Mouse (Mus musculus): ENCODE results near the gene Nr2e1. TPM values are rescaled to one million over a fixed set of nuclear protein-coding genes. Genes with fewer than 3 reads are reported as not detected.
A peak's percentile ranks its signal among the peaks of the same experiment; 100 is the strongest.

Gene Nr2e1
- total RNA-seq (2014; rRNA removed; ENCODE audit: low replicate concordance) (not detected in 2 replicates), polyA plus RNA-seq (2015; fragmentation: Nextera tagmentation; extraction: Ambion mirVana) (not detected in 2 replicates)

GRCm38 (mm10) chr10:42583157-42583872 lies at the start of gene Nr2e1, which contains the start of gene Ostm1:
Nr2e1 (minus strand) TSS chr10:42583632.
Ostm1 (plus strand) TSS chr10:42583822.
- TF ChIP-seq EP300 (IDR thresholded peaks at IDR 0.05; ENCODE audit: low read depth) (no peak), CTCF (IDR thresholded peaks at IDR 0.05; ENCODE audit: low read depth) (no peak)
- no peak for DNase-seq (ENCODE audit: low spot score)
- 0 out of 2 replicates have a peak, but pooled peaks cover 6% of the 10 kb centered on the region for H3K9me3 ChIP-seq (replicated peaks; ENCODE audit: control insufficient read depth, low read length)

GRCm38 (mm10) chr10:42632453-42633360 lies 49.3 kb upstream of the Nr2e1 start:
- peak; percentile 39; the same call in 1 of the 2 replicates for ATAC-seq (ENCODE audit: insufficient read depth, low read depth)
- no peak for DNase-seq (ENCODE audit: low spot score)
- Histone ChIP-seq H3K9me3 (replicated peaks; ENCODE audit: control insufficient read depth, low read length) (no peaks in the 10 kb centered on the region), H3K4me2 (ENCODE audit: low read depth, low read length) (peak overlapping the region; percentile 81), H3K4me1 (ENCODE audit: control insufficient read depth, insufficient read depth) (peaks cover 25% of the 10 kb centered on the region), H3K36me3 (replicated peaks; ENCODE audit: control insufficient read depth, insufficient read depth, low read length) (no peaks in the 10 kb centered on the region), H3K9ac (replicated peaks; ENCODE audit: low read depth, low read length) (no peak overlapping the region; the same call in 1 of the 2 replicates), H3K27ac (ENCODE audit: low read depth) (no peak overlapping the region), H3K4me3 (ENCODE audit: low read depth, low read length) (peak overlapping the region; percentile 52), H3K27me3 (ENCODE audit: control insufficient read depth, insufficient read depth, low read length) (peaks cover 98% of the 10 kb centered on the region)
- TF ChIP-seq CTCF (IDR thresholded peaks at IDR 0.05; ENCODE audit: low read depth), result no peak
- TF ChIP-seq EP300 (IDR thresholded peaks at IDR 0.05; ENCODE audit: low read depth), result no peak
- WGBS, result under 1% methylated on average over 39 of the region's 39 CpGs

More at GRCm38 (mm10) chr10:42583157-42583872, at the start of gene Nr2e1, which contains the start of gene Ostm1:
- no peak within 1 kb of the TSS for H3K27ac ChIP-seq (ENCODE audit: low read depth)
- under 1% methylated on average over 43 of the region's 43 CpGs for WGBS
- H3K4me2 ChIP-seq (ENCODE audit: low read depth, low read length), result peak within 1 kb of the TSS; percentile 43
- no peak for ATAC-seq (ENCODE audit: insufficient read depth, low read depth)
- H3K27me3 ChIP-seq (ENCODE audit: control insufficient read depth, insufficient read depth, low read length), result peaks cover 99% of the 10 kb centered on the region
- peak within 1 kb of the TSS; percentile 29 for H3K4me3 ChIP-seq (ENCODE audit: low read depth, low read length)
- H3K9ac ChIP-seq (replicated peaks; ENCODE audit: low read depth, low read length), result no peak within 1 kb of the TSS
- H3K4me1 ChIP-seq (ENCODE audit: control insufficient read depth, insufficient read depth), result peaks cover 7% of the 10 kb centered on the region; the same call in 1 of the 2 replicates
- H3K36me3 ChIP-seq (replicated peaks; ENCODE audit: control insufficient read depth, insufficient read depth, low read length), result no peaks in the 10 kb centered on the region

GRCm38 (mm10) chr10:42631754-42632452 lies 48.5 kb upstream of the Nr2e1 start:
- no peak for ATAC-seq (ENCODE audit: insufficient read depth, low read depth)
- Histone ChIP-seq H3K9me3 (replicated peaks; ENCODE audit: control insufficient read depth, low read length) (no peaks in the 10 kb centered on the region), H3K9ac (replicated peaks; ENCODE audit: low read depth, low read length) (no peak overlapping the region; the same call in 1 of the 2 replicates), H3K4me1 (ENCODE audit: control insufficient read depth, insufficient read depth) (peaks cover 24% of the 10 kb centered on the region), H3K4me3 (ENCODE audit: low read depth, low read length) (peak overlapping the region; percentile 52), H3K4me2 (ENCODE audit: low read depth, low read length) (peak overlapping the region; percentile 81), H3K27ac (ENCODE audit: low read depth) (no peak overlapping the region), H3K36me3 (replicated peaks; ENCODE audit: control insufficient read depth, insufficient read depth, low read length) (no peaks in the 10 kb centered on the region), H3K27me3 (ENCODE audit: control insufficient read depth, insufficient read depth, low read length) (peaks cover 94% of the 10 kb centered on the region)
- TF ChIP-seq EP300 (IDR thresholded peaks at IDR 0.05; ENCODE audit: low read depth), result no peak
- no peak for TF ChIP-seq CTCF (IDR thresholded peaks at IDR 0.05; ENCODE audit: low read depth)
- no peak for DNase-seq (ENCODE audit: low spot score)
- 2% methylated on average over 40 of the region's 42 CpGs for WGBS

- no peaks in the 10 kb centered on the region for H3K9me3 ChIP-seq (replicated peaks; ENCODE audit: control insufficient read depth, low read length)
- WGBS, result 13% methylated on average over 19 of the region's 19 CpGs
- no peak overlapping the region for H3K27ac ChIP-seq (ENCODE audit: low read depth)
- no peak overlapping the region for H3K4me3 ChIP-seq (ENCODE audit: low read depth, low read length)
- no peak for DNase-seq (ENCODE audit: low spot score)
- H3K9ac ChIP-seq (replicated peaks; ENCODE audit: low read depth, low read length), result no peak overlapping the region
- no peak overlapping the region for H3K4me2 ChIP-seq (ENCODE audit: low read depth, low read length)
- H3K4me1 ChIP-seq (ENCODE audit: control insufficient read depth, insufficient read depth), result peaks cover 16% of the 10 kb centered on the region
- no peak for ATAC-seq (ENCODE audit: insufficient read depth, low read depth)
- TF ChIP-seq CTCF (IDR thresholded peaks at IDR 0.05; ENCODE audit: low read depth) (no peak), EP300 (IDR thresholded peaks at IDR 0.05; ENCODE audit: low read depth) (no peak)
- H3K27me3 ChIP-seq (ENCODE audit: control insufficient read depth, insufficient read depth, low read length), result peaks cover 88% of the 10 kb centered on the region
- no peaks in the 10 kb centered on the region for H3K36me3 ChIP-seq (replicated peaks; ENCODE audit: control insufficient read depth, insufficient read depth, low read length)
These were observed 47.3 kb upstream of the Nr2e1 start for GRCm38 (mm10) chr10:42630596-42631355.
